Mouse (Mus musculus): ENCODE results near the gene Ppm1b.
A peak's percentile ranks its signal among the peaks of the same experiment; 100 is the strongest.
"Not testable (repeated sequence)": the region's sequence is repeated elsewhere in the genome, so short reads cannot be mapped to it uniquely, and the experiment has no call there.

The Ppm1b gene

GRCm38 (mm10) chr17:84956441-84956840 is at the start of gene Ppm1b:
TSS of gene Ppm1b (plus strand) at chr17:84956741.
- peak; percentile 18 for DNase-seq (ENCODE audit: low spot score)

- no peak for DNase-seq (ENCODE audit: low spot score)
These were observed 34.7 kb upstream of the Ppm1b start for GRCm38 (mm10) chr17:84921666-84922376.

- DNase-seq (ENCODE audit: low spot score): no peak
These were observed 31.8 kb upstream of the Ppm1b start for GRCm38 (mm10) chr17:84924779-84925178.

- peak; percentile 4 for DNase-seq (ENCODE audit: low spot score)
These were observed 30.3 kb upstream of the Ppm1b start for GRCm38 (mm10) chr17:84926233-84926632.

GRCm38 (mm10) chr17:84927580-84927979 is 29.0 kb upstream of the Ppm1b start:
- DNase-seq (ENCODE audit: low spot score): no peak

- DNase-seq (ENCODE audit: low spot score): no peak
These were observed 23.6 kb upstream of the Ppm1b start for GRCm38 (mm10) chr17:84932943-84933342.

GRCm38 (mm10) chr17:84933968-84934367 is 22.6 kb upstream of the Ppm1b start:
- no peak for DNase-seq (ENCODE audit: low spot score)

- not testable (repeated sequence) for DNase-seq (ENCODE audit: low spot score)
These were observed 20.9 kb upstream of the Ppm1b start for GRCm38 (mm10) chr17:84935620-84936019.

- no peak for DNase-seq (ENCODE audit: low spot score)
These were observed 20.2 kb upstream of the Ppm1b start for GRCm38 (mm10) chr17:84936301-84936700.

GRCm38 (mm10) chr17:84936809-84937208 is 19.7 kb upstream of the Ppm1b start:
- DNase-seq (ENCODE audit: low spot score): no peak

GRCm38 (mm10) chr17:84937220-84937619 is 19.3 kb upstream of the Ppm1b start:
- DNase-seq (ENCODE audit: low spot score): no peak

- no peak for DNase-seq (ENCODE audit: low spot score)
These were observed 18.3 kb upstream of the Ppm1b start for GRCm38 (mm10) chr17:84938215-84938614.

GRCm38 (mm10) chr17:84940017-84940731 is 16.4 kb upstream of the Ppm1b start:
- DNase-seq (ENCODE audit: low spot score): no peak

GRCm38 (mm10) chr17:84941291-84941868 is 15.2 kb upstream of the Ppm1b start:
- no peak for DNase-seq (ENCODE audit: low spot score)

- no peak for DNase-seq (ENCODE audit: low spot score)
These were observed 14.0 kb upstream of the Ppm1b start for GRCm38 (mm10) chr17:84942358-84943032.

- no peak for DNase-seq (ENCODE audit: low spot score)
These were observed 13.5 kb upstream of the Ppm1b start for GRCm38 (mm10) chr17:84943033-84943393.

- DNase-seq (ENCODE audit: low spot score): no peak
These were observed 12.2 kb upstream of the Ppm1b start for GRCm38 (mm10) chr17:84944348-84944747.

- DNase-seq (ENCODE audit: low spot score): no peak
These were observed 4.0 kb upstream of the Ppm1b start for GRCm38 (mm10) chr17:84952521-84952920.

- DNase-seq (ENCODE audit: low spot score): no peak
These were observed 2.8 kb upstream of the Ppm1b start for GRCm38 (mm10) chr17:84953776-84954175.

- no peak for DNase-seq (ENCODE audit: low spot score)
These were observed 1.7 kb upstream of the Ppm1b start for GRCm38 (mm10) chr17:84954881-84955280.

- DNase-seq (ENCODE audit: low spot score): peak; percentile 92
These were observed 468 bp downstream of the Ppm1b start for GRCm38 (mm10) chr17:84956931-84957486.
